Mouse (Mus musculus) kidney, postnatal 14 days (tissue): ENCODE measurements around the gene Nfatc3.

ENCODE experiments used
- DNase-seq: peaks from one replicate; pipeline ENCODE4 v3.0.0; 2022; ENCODE audit warnings: mixed read lengths

The Nfatc3 gene

DNA sequence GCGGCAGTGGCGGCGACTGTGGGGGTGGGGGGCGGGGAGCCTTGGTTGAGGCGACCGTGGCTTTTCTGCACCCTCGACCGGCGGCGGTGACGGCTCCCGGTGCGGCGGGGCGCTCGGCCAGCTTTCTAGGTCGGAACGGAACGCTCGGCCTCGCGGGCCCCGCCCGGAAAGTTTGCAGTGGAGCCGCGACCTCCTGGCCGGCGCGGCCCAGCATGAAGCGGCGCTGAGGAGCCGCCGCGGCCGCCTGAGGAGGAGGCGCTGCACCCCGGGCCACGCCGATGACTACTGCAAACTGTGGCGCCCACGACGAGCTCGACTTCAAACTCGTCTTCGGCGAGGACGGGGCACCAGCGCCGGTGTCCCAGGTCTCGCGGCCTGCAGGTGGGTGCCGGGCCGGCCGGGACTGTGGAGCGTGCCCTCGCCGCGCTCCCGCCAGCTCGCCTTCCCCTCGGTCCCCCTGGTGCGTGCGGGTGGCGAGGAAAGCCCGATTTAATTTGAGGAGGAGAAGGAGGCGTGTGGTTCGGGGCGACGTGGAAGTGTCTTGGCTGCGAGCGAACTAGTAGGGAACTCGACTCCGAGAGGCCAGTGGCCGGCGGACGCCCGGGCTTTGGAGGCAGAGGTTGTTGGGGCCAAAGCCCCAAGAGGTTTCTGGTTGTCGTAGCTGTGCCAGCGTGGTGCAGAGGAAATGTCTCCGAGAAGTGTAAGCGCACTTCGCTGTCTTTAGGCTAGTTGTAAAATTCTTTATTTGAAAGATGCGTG is 1.2 kb downstream of the Nfatc3 start:
- no peak for DNase-seq

DNA sequence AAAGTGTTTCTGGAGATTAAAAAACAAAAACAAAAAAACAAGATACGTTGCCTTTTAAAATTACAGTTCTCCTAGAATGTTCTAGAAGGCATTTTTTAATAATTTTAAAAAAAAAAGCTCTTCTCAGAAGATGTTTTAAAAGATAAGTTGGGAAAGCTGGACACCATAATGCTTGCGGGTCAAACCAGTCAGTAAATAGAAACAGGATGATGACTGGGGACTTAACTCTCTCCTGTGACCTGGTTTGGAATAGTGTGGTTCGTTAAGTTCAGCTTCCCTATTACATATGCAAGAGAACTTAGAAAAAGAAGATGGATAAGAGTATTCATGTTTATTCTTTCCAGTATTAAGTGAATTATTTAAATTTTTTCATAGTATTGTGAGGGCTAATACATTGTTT is 1.9 kb downstream of the Nfatc3 start:
- DNase-seq: no peak

DNA sequence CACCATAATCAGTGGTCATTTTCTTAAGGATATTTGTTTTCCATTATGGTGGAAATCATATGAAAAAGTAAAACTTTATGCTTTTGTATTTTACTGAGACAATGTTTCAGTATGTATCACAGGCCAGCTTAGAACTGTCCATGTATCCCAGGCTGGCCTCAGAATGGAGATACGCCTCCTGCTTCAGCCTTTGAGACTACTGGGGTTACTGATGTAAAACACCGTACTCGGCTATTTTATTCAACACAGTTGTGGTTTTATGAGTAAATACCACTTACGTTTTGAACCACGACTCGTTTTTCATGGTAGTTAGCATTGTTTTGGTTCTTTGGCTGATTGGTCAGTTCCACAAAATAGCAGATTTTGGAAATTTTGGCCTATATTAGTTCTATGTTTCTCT is 3.0 kb downstream of the Nfatc3 start:
- DNase-seq: no peak

- DNase-seq: no peak
Observed at GRCm38 (mm10) chr8:106063046-106063445, 4.4 kb downstream of the Nfatc3 start.

- no peak for DNase-seq
Observed at GRCm38 (mm10) chr8:106066721-106067120, 8.1 kb downstream of the Nfatc3 start.

DNA sequence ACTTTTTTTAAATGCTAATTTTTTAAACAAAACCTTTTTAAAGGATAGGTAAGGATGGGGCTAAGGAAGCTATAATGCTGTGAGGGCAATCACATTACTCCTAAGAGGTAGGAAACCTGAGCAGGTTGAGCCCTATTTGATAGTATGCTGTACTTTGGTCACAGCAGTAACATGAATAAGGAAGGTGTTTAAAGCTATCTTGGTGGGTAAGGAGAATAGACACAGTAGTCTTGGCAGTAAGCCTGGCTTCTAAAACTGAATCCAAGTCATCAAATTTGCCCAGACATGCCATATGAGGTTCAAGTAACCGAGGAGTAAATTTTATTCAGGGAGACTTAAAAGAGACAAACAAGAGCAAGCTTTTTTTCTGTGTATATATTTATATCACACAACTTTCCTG is 10.9 kb downstream of the Nfatc3 start:
- DNase-seq: no peak

DNA sequence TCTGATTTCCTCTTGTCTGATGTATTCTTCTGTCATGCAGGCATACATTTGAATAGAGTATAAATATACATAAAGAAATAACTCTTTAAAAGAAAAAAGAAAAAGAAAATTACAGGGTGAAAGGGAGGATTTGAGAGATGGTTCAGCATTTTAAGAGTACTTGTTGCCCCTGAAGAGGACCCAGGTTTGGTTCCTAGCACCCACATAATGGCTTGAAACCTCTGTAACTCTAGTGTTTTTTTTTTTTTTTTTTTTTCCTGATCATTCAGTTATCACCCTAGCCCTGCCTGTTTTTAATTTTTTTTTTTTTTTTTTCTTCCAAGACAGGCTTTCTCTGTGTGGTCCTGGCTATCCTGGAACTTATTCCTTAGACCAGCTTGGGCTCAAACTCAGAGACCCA is 13.5 kb downstream of the Nfatc3 start:
- DNase-seq: no peak

DNA sequence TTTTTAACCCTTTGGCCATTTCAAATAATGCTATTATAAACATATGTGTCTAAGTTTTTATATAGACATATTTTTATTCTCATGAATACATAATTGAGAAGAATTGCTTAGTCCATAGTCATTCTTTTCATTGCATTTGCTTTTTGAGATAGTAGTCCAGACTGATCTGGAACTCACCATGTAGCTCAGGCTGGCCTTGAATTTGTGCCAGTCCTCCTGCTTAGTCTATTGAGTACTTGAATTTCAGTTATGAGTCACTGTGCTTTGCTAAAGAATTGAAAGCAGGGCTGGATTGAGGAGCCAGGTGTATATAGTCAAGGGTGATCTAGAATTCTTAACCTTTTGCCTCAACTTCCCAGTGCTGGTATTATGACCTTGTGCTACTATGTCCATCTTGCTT is 15.6 kb downstream of the Nfatc3 start:
- no peak for DNase-seq

DNA sequence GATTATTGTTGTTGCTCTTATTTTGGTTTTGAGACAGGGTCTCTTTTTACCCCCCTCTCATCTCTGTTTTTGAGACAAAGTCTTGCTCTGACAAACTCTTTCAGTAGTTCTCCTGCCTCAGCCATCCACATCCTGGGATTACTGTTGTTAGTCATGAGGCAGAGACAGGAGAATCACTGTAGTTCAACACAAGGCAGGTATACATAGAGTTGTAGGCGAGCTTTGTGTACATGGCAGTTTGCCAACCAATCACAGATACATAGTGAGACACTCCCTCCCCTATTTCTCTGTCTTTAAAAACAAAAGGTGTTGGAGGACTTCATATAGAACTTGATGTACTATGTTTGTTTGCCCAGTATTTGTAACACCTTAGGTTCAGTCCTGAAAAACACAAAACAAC is 16.0 kb downstream of the Nfatc3 start:
- no peak for DNase-seq

DNA sequence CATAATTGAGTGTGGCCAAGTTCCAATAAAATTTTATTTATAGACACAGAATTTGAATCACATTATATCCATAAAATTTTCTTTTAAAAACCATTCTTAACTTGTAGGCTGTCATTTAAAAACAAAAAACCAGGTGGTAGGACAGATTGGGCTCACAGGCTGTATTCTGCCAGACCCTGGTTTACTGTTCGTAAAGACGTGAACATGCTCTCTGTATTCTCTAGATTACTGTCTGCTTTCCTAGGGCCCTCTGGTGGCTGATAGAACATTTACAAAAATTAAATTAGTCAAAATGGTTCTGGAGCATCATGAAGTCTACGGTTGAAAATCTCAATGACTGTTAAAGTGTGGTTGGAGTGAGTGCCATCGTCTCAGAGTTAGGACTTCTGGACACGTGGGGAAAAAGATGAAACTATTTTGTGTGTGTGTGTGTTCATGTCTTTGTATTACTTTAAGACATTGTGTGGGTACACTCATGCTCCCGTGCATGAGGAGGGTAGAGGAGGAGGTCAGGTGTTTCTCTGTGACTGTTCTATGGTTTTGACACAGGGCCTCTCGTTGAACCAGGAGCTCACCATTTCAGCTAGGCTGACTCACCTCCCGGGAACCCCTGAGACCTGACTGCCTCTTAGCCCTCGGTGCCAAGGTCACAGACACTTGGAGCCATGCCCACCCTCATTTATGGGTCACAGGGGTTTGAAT is 16.7 kb downstream of the Nfatc3 start:
- DNase-seq: peak; percentile 45

- DNase-seq: no peak
Observed at GRCm38 (mm10) chr8:106075863-106076174, 17.2 kb downstream of the Nfatc3 start.

DNA sequence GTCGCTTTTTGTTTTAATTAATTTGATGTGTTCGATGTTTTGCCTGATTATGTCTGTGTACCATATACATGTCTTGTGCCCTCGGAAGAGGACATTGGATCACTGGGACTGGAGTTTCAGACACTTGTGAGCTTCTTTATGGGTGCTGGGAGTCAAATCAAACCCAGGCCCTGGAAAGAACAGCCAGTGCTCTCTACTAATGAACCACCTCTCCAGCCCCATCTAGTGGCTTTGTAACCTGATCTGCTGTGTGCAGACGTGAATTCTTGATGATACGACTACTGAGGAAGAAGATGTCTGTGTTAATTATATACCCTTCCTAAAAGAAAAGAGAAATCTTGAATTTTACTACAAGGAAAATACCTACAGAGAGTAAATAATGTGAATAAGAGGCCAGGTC is 18.0 kb downstream of the Nfatc3 start:
- peak; percentile 48 for DNase-seq

- no peak for DNase-seq
Observed at GRCm38 (mm10) chr8:106077452-106078067, 18.9 kb downstream of the Nfatc3 start.

GRCm38 (mm10) chr8:106102321-106102720 is 43.7 kb downstream of the Nfatc3 start:
- no peak for DNase-seq

GRCm38 (mm10) chr8:106103888-106104287 is 45.2 kb downstream of the Nfatc3 start:
- no peak for DNase-seq

GRCm38 (mm10) chr8:106106193-106106592 is 47.6 kb downstream of the Nfatc3 start:
- DNase-seq: no peak

DNA sequence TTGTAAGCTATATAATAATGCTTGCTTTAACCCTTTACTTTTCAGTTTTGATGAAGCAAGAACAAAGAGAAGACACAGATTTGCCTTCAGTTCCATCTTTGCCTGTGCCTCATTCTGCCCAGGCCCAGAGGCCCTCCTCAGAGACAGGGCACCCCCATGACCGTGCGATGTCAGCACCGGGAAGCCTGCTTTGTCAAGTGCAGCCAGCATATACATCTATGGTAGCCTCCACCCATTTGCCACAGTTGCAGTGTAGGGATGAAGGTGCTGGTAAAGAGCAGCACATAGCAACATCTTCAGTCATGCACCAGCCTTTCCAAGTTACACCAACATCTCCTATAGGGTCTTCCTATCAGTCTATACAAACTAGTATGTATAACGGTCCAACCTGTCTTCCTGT is 49.4 kb downstream of the Nfatc3 start:
- DNase-seq: peak; percentile 21

DNA sequence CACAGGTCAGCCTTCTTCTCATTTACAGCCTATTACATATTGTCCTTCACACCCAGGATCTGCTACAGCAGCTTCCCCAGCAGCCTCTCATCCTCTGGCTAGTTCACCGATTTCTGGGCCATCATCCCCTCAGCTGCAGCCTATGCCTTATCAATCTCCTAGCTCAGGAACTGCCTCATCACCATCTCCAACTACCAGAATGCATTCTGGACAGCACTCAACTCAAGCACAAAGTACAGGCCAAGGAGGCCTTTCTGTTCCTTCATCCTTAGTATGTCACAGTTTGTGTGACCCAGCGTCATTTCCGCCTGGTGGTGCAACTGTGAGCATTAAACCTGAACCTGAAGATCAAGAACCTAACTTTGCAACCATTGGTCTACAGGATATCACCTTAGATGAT is 50.1 kb downstream of the Nfatc3 start:
- DNase-seq: peak; percentile 24

DNA sequence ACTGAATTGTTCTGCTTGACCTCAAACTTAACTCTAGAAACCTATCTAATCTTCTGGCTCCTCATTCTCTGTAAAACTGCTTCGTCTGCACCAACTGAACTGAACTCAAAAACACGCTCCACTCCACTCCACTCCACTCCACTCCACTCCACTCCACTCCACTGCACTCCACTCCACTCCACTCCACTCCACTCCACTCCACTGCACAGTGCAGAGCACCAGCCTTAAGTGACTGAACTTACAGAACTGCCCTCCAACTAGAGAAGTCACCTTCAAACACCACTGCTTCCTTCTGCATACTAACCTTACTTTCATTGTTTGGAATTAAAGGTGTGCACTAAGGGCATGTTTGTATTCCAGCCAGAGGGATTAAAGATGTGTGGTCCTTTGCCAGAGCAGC is 53.4 kb downstream of the Nfatc3 start:
- DNase-seq: no peak

- no peak for DNase-seq
Observed at GRCm38 (mm10) chr8:106112514-106112913, 53.9 kb downstream of the Nfatc3 start.

- peak; percentile 50 for DNase-seq
Observed at GRCm38 (mm10) chr8:106115897-106116296, 57.3 kb downstream of the Nfatc3 start.

GRCm38 (mm10) chr8:106123443-106123842 is 64.8 kb downstream of the Nfatc3 start:
- no peak for DNase-seq

GRCm38 (mm10) chr8:106126055-106126454 is 67.4 kb downstream of the Nfatc3 start:
- no peak for DNase-seq

GRCm38 (mm10) chr8:106127054-106127453 is 68.4 kb downstream of the Nfatc3 start:
- no peak for DNase-seq
